Mouse (Mus musculus): ENCODE data around the gene Zbtb9.
A peak's percentile ranks its signal among the peaks of the same experiment; 100 is the strongest.

DNA sequence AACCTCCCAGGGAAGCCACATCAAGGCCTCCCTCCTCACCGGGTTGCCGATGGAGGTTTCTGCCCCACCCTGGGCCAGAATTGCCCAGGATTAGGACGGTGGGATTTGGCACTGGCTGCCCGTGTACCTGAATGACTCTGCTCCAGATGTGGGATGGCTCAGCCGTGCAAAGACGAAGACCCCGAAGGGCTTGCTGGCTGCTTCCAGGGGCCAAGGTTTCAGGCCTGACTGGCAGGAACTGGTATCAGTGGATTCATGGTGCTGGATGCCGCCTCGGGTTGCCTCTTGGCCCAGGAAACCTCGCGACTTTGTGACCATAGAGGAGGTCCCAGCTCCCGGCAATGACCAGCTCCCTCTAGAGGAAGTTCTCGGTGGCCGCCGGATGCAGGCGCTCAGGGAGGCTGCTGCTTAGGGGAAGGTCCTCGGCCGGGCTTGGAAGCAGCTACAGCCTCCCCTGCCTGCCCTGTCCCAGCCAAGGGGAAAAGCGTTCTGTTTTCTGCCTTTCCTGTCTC, 55.4 kb downstream of the Zbtb9 start:
- peak; percentile 92 for TF ChIP-seq POLR2A (IDR thresholded peaks at IDR 0.05; ENCODE audit: low read depth, low read length)
- peak; percentile 47; the same call in 1 of the 2 replicates for TF ChIP-seq CTCF (IDR thresholded peaks at IDR 0.05; ENCODE audit: borderline replicate concordance, insufficient read depth, low read length)

Data from embryonic fibroblast, embryonic 13.5 days (primary cell).